Mouse (Mus musculus): ENCODE data around the gene Sp9. TPM values are rescaled to one million over a fixed set of nuclear protein-coding genes. Genes with fewer than 3 reads are reported as not detected.

Sp9 gene
- polyA plus RNA-seq, 1 experiment from 2014 or later = 0.47 TPM

DNA sequence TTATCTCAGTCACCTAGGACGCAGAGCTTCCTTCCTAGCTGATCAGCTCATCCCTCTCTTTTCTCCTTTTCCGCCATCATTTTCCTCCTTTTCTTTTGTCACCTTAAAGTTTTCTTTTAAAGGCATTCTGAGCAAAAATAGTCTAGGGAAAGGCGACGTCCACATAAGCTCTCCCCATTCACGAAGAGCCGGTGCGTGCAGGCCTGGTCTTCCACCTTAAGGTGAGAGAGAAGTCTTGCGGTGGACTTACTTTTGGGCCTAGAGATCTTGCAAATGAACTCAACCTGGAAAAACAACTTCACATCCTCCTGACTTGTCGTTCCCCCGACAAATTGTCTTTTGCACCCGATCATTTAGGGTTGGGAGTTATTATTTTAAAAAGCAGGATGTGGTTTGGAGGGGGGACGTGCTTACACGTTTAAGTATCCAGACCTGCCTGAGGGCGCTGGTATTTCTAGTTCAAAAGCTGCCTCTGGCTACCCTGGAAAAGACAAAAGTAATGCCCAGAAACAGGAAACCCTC lies 1.6 kb upstream of the Sp9 start:
- H3K79me2 ChIP-seq (ENCODE audit: inconsistent target) = no peaks in the 10 kb centered on the region
- no peaks in the 10 kb centered on the region for H3K36me3 ChIP-seq (ENCODE audit: inconsistent target)
- no peak overlapping the region for H3K27ac ChIP-seq
- H3K4me3 ChIP-seq (ENCODE audit: inconsistent target) = no peak overlapping the region
- 4% methylated on average over 14 of the region's 14 CpGs for WGBS (ENCODE audit: missing documents)

GRCm38 (mm10) chr2:73270593-73271458 lies 899 bp upstream of the Sp9 start:
- no peak overlapping the region for H3K4me3 ChIP-seq (ENCODE audit: inconsistent target)
- H3K79me2 ChIP-seq (ENCODE audit: inconsistent target) = no peaks in the 10 kb centered on the region
- WGBS (ENCODE audit: missing documents) = 7% methylated on average over 38 of the region's 38 CpGs
- no peak overlapping the region for H3K27ac ChIP-seq
- no peaks in the 10 kb centered on the region for H3K36me3 ChIP-seq (ENCODE audit: inconsistent target)

- Histone ChIP-seq H3K79me2 (ENCODE audit: inconsistent target) (no peaks in the 10 kb centered on the region), H3K27ac (no peak overlapping the region), H3K4me3 (ENCODE audit: inconsistent target) (no peak overlapping the region), H3K36me3 (ENCODE audit: inconsistent target) (no peaks in the 10 kb centered on the region)
- WGBS (ENCODE audit: missing documents) = 3% methylated on average over 54 of the region's 55 CpGs
These were observed 875 bp downstream of the Sp9 start for GRCm38 (mm10) chr2:73272351-73273248.

- H3K27ac ChIP-seq = no peak overlapping the region
- 1% methylated on average over 109 of the region's 110 CpGs for WGBS (ENCODE audit: missing documents)
- no peak overlapping the region for H3K4me3 ChIP-seq (ENCODE audit: inconsistent target)
- no peaks in the 10 kb centered on the region for H3K79me2 ChIP-seq (ENCODE audit: inconsistent target)
- no peaks in the 10 kb centered on the region for H3K36me3 ChIP-seq (ENCODE audit: inconsistent target)
These were observed 1.8 kb downstream of the Sp9 start for GRCm38 (mm10) chr2:73273249-73274118.

DNA sequence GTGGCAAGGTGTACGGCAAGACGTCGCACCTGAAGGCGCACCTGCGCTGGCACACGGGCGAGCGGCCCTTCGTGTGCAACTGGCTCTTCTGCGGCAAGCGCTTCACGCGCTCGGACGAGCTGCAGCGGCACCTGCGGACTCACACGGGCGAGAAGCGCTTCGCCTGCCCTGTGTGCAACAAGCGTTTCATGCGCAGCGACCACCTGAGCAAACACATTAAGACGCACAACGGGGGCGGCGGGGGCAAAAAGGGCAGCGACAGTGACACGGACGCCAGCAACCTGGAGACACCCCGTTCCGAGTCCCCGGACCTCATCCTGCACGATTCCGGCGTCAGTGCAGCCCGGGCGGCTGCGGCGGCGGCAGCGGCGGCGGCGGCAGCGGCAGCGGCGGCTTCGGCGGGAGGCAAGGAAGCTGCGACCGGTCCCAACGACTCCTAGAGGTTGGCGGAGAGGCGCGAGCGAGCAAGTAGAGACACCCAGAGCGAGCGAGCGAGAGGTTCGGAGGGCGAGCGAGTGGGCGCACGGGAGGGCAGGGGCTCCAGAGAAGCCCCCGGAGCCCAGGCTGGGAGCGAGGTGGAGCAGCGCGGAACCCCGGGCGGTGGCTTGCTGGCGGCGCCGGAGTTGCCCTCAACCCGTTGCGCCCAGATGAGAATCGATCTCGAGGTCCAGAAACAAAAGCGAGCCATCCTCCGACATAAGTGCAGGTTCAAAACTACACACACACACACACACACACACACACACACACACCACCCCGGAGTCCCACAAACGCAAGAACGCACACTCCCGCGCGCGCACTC lies 2.6 kb downstream of the Sp9 start:
- WGBS (ENCODE audit: missing documents) = 2% methylated on average over 88 of the region's 88 CpGs
- no peaks in the 10 kb centered on the region for H3K36me3 ChIP-seq (ENCODE audit: inconsistent target)
- H3K79me2 ChIP-seq (ENCODE audit: inconsistent target) = no peaks in the 10 kb centered on the region
- no peak overlapping the region for H3K4me3 ChIP-seq (ENCODE audit: inconsistent target)
- H3K27ac ChIP-seq = no peak overlapping the region

DNA sequence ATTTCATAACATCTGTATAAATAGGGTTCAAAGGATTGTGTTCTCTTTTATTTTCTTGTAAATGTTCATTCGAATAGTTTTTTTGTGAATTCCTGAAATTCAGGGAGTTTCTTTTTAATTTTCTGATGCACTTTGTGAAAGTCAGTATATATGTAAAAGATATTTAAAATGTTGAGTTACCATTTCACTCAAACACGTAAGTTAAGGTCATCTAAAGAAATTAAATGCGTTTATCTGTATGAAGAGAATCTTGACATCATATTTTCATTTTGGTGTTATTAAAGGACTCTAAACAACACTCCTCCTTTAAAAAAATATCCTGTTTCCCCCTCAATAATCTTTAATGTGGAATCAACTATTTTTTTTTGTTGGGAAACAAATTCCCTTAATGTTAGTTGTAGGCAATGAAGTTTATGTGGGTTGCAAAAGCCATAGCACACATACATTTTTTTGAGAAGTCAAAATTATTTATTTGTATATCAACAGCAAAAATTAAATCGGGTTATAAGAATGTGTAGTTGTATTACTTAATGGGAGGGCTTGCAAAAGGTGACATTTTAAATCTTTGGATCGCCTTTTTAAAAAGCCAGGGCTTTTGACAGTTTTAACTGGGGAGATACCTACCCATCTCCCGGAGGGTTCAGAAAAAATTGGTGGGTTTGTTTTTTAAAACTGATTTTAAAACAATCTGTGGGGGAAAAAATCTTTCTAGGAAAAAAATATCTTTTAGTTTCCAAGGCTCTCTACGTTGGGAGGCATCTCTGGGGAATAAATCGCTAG lies 3.7 kb downstream of the Sp9 start:
- no peak overlapping the region for H3K27ac ChIP-seq
- no peaks in the 10 kb centered on the region for H3K79me2 ChIP-seq (ENCODE audit: inconsistent target)
- WGBS (ENCODE audit: missing documents) = 21% methylated on average over 8 of the region's 8 CpGs
- no peak overlapping the region for H3K4me3 ChIP-seq (ENCODE audit: inconsistent target)
- H3K36me3 ChIP-seq (ENCODE audit: inconsistent target) = no peaks in the 10 kb centered on the region

- Histone ChIP-seq H3K27ac (no peak overlapping the region), H3K36me3 (ENCODE audit: inconsistent target) (no peaks in the 10 kb centered on the region), H3K4me3 (ENCODE audit: inconsistent target) (no peak overlapping the region)
These were observed 4.4 kb downstream of the Sp9 start for GRCm38 (mm10) chr2:73276141-73276571.

GRCm38 (mm10) chr2:73277021-73277708 lies 5.4 kb downstream of the Sp9 start:
- 8% methylated on average over 34 of the region's 38 CpGs for WGBS (ENCODE audit: missing documents)
- Histone ChIP-seq H3K4me3 (ENCODE audit: inconsistent target) (no peak overlapping the region), H3K27ac (no peak overlapping the region), H3K36me3 (ENCODE audit: inconsistent target) (no peaks in the 10 kb centered on the region), H3K79me2 (ENCODE audit: inconsistent target) (no peaks in the 10 kb centered on the region)

More at GRCm38 (mm10) chr2:73276141-73276571, 4.4 kb downstream of the Sp9 start:
- 9% methylated on average over 6 of the region's 6 CpGs for WGBS (ENCODE audit: missing documents)
- H3K79me2 ChIP-seq (ENCODE audit: inconsistent target) = no peaks in the 10 kb centered on the region

GRCm38 (mm10) chr2:73277709-73278075 lies 6.0 kb downstream of the Sp9 start:
- no peaks in the 10 kb centered on the region for H3K79me2 ChIP-seq (ENCODE audit: inconsistent target)
- no peaks in the 10 kb centered on the region for H3K36me3 ChIP-seq (ENCODE audit: inconsistent target)
- no peak overlapping the region for H3K27ac ChIP-seq
- no peak overlapping the region for H3K4me3 ChIP-seq (ENCODE audit: inconsistent target)
- 18% methylated on average over 18 of the region's 18 CpGs for WGBS (ENCODE audit: missing documents)

DNA sequence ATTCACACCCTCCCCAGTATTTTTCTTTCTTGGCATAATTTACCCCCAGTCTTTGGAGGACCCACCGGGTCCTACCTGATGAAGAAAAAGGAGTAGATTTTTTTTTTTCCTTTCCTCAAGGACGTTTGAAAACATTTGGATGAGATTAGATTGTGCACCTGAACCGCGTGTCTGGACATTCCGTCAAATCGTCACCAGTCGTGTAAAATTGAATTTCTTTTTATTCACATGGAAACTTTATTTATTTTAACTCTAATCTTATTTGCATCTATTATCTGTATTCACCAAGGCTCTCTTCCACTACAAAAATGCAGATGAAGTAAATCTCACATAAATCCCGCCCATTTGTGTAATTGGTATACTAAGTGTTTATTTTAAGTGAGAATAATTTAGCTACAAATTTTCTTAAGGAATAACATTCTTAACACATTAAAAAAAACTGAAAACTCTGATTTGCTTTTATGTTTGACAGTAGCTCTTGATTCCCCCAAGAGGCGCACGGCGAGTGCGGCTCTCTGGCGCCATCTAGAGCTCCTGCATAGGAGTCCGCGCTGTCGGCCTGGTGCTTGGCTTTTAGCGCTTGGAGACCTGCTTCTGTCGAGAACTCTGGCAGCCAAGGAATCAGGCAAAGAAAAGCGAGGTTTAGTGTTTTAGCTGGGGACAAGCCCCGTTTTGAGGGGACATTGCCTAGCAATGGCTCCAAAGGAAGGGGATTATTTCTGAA lies 6.6 kb downstream of the Sp9 start:
- H3K36me3 ChIP-seq (ENCODE audit: inconsistent target) = no peaks in the 10 kb centered on the region
- no peak overlapping the region for H3K4me3 ChIP-seq (ENCODE audit: inconsistent target)
- H3K27ac ChIP-seq = no peak overlapping the region
- WGBS (ENCODE audit: missing documents) = 6% methylated on average over 19 of the region's 20 CpGs
- H3K79me2 ChIP-seq (ENCODE audit: inconsistent target) = no peaks in the 10 kb centered on the region

DNA sequence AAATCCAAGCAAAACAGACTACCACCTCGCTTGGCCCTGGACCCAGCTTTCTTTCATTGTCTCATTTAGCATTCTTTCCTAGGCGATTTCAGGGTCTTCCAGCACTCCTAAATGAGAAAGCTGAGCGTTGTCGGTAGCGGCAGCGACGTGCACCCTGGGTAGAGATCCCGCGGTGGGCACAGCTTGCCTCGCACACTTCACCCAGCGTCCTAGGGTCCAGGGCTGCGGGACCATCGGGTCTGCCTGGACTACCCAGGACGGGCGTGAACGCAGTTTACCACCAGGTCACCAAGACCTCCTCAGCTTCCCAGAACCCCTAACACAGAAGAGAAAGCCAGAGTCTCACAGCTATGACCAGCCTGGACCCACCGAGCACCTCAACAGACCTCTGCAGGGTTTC lies 7.1 kb downstream of the Sp9 start:
- H3K36me3 ChIP-seq (ENCODE audit: inconsistent target) = no peaks in the 10 kb centered on the region
- no peak overlapping the region for H3K4me3 ChIP-seq (ENCODE audit: inconsistent target)
- WGBS (ENCODE audit: missing documents) = 9% methylated on average over 16 of the region's 17 CpGs
- H3K79me2 ChIP-seq (ENCODE audit: inconsistent target) = no peaks in the 10 kb centered on the region
- no peak overlapping the region for H3K27ac ChIP-seq

Measured in macrophage (primary cell).